Mouse (Mus musculus) layer of hippocampus, adult 2 months (tissue): ENCODE results near the gene Tm4sf1. TPM values are rescaled to one million over a fixed set of nuclear protein-coding genes. Genes with fewer than 3 reads are reported as not detected.

Source experiments
- DNase-seq, 2 experiments: peaks; one replicate each; pipeline ENCODE4 v3.0.0; 2022; ENCODE audit warnings: low spot score in 2 of 2
- H3K27ac ChIP-seq: fragments of 200-600 bp; 2 replicates; pipeline ENCODE4 v1.8.1; 2022
- H3K4me3 ChIP-seq: fragments of 200-600 bp; 2 replicates; pipeline ENCODE4 v1.8.1; 2022; ENCODE audit warnings: mild to moderate bottlenecking
- CTCF ChIP-seq: fragments of 200-600 bp; conservative IDR thresholded peaks from 2 replicates; pipeline ENCODE4 v1.8.1; 2022; ENCODE audit warnings: antibody characterized with exemption, mild to moderate bottlenecking, moderate library complexity
- total RNA-seq, 2 experiments: library from RNA; stranded (reverse); gene quantifications; 2 replicates each; pipeline ENCODE4 v1.2.3; 2021

Tm4sf1 gene
- total RNA-seq, 2 experiments from 2014 or later = 11.5 to 19.0 TPM

DNA sequence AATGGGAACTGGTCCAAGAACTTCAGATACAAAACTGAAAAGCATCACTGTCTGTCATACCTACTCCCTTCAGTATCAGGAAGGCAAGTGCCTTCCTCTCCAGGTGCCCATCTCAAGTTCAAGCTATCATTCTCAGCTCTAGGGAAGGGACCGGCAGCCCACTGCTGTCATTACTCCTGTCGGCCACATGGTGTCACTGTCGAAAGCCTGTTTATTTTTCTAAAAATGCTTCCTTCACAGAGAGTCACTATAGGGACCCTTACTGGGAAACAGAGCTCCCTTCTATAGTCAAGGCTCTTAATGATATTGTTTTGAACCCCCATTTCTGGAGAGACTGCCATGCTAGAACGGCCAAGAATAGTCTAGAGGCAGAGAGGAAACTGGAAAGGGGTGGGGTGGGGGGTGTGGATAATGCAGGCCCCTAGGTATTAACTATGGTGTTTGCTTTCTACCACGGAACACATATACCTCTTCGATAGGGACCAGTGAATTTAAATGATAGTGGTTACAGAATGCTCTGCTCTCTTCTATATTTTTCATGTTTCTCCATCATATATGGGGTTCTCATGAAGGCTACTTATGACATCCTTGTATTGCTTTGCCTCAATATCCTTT lies 34.1 kb downstream of the Tm4sf1 start:
- Histone ChIP-seq H3K27ac (no peak overlapping the region), H3K4me3 (no peak overlapping the region)
- peak; percentile 14 to 63 for DNase-seq
- TF ChIP-seq CTCF = peak; percentile 94

DNA sequence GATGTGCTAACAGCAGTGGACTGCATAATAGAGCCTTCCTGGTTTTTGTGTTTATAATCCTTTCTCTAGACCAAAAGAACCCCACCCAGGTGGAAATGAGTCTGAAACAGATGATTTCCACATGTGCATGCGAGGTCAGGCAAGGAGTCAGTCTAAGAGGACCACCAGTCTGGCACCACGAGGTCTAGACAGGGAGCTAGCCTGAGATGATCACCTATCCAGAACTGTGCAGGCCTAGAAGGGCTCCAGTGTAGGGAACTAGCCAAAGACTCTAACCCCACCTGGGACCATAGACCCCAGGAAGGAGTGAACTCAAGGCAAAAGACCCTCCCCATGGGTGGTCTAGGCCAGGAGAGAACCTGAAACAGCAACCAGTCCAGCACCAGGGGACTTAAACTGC lies 48.7 kb downstream of the Tm4sf1 start:
- no peak for DNase-seq
- H3K27ac ChIP-seq = no peak overlapping the region
- no peak for TF ChIP-seq CTCF

DNA sequence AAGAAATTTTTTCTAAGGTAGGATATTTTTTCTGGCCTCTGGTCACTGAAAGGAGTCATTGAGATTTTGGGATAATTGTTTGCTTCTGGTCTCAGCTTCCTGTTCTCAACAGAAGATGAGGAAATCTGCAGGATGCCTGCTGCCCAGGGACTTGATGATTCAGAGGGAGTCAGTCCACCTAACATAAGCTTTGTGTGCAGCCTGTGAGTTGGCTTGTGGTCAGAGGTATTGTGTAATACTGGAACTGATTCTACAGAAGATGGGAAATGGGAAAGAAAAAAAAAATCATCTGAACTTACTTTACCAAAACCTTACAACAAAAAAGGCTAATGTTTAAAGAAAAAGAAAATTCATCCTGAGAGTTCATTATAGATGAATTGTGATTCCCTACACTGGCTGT lies 49.2 kb downstream of the Tm4sf1 start:
- H3K4me3 ChIP-seq = no peak overlapping the region
- TF ChIP-seq CTCF = no peak
- H3K27ac ChIP-seq = no peak overlapping the region
- DNase-seq = peak in 1 of 2 experiments; percentile 13

More for the DNA sequence above, 48.7 kb downstream of the Tm4sf1 start:
- H3K4me3 ChIP-seq = no peak overlapping the region

DNA sequence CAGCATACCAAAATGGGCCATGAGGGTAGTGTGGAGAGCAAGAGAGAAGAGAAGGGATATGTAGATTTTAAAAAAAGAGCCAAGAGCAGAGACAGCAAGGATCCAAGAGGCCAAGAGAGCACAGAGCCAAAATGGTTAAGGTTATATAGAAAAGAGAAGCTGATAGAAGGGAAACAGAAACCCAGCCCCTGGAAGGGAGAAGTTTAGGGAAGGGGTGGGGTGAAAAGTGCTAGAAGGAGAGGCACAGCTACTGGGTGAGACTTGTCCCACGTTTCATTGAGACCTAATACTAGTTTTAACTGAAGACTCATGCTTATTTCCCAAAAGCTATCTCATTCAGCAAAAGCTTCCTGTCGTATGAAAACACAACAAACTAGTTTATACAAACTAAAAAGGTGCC lies 56.5 kb downstream of the Tm4sf1 start:
- Histone ChIP-seq H3K27ac (no peak overlapping the region), H3K4me3 (no peak overlapping the region)
- no peak for DNase-seq
- TF ChIP-seq CTCF = no peak

Other genes with a start within 250 kb of the Tm4sf1 start
- not detected for gene Tm4sf4, start 123.3 kb upstream of the Tm4sf1 start, total RNA-seq